Mouse (Mus musculus): ENCODE measurements around the gene Sec24a.

The Sec24a gene

DNA sequence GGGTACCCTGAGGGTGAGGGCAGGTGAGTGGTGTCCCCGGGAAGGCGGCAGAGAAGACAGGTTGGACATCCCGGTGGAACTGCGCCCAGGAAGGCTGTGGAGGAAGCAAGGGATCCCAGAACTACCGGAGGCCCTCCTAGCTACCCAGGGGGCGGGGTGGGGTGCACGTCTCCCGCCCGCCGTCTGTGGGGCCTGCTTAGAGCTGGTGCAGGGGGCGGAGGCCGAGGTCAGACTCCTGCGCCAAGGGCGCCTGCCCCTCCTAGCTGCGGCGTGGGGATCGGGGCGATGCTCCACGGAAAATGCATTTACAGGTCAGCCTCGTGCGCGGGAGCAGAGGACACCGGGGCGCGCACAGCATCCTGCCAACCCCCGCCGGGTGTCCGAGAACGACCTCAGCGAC is 113.2 kb downstream of the Sec24a start:
- CTCF ChIA-PET: interaction anchor here (1.9 kb wide), 1 partner anchor 14 kb away, joined by 6 read pairs; the partner anchor contains the start of gene Rmnd5b

DNA sequence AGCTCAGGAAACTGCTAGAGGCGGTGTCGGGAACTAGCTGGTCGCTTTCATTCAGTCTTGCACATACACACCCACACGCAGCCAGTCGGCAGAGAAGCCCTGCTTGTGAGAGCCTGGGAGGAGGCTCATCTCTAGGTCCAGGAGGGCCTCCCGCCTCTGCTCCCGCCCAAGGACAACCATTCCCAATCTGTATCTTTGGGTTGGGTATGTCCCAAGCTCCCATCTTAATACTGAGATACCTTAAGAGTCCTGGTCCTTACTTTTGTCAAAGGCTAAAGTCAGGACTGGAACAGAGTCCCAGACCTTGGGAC is 113.6 kb downstream of the Sec24a start:
- CTCF ChIA-PET: interaction anchor here (0.8 to 1.9 kb wide), 2 partner anchors 14 to 33 kb away, joined by 5 to 6 read pairs; partner anchors contain the start of gene Rmnd5b

DNA sequence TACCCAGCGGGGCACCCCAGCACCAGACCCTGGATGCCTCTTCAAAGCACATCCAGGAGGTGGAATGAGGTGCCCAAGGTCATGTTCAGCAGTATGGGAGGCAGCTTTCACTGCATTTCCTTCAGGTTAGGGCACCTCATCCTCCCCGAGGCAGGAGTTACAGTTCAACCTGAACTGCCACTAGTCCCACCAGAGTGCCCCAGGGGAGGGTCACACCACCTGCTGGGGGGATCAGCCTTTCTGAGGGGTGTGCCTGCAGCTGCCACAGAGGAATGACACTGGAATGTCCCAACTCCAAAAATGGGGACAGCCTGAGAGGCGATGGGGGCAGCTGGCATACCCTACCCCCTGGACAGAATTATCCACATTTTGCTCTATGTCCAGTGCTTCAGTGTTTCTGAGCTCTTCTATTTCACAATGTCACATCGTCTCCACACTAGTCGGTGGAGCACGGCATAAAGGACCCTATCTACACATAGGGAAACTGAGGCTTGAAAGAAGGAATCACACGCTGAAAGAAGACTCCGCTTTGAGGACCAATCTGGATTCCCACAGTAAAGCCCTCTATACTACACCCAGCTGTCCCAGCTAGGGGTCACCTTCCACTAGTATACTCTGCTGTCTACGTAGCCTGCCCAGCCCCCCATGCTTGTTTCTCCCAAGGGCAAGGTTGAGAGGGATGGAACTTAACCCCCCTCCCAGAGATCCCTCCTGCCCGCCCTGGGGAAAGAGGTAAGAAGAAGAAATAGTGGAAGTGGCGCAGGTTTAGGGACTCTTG is 114.1 kb downstream of the Sec24a start:
- CTCF ChIA-PET: interaction anchor here (0.8 to 1.9 kb wide), 2 partner anchors 13 to 33 kb away, joined by 5 to 6 read pairs; partner anchors contain the start of gene Rmnd5b

DNA sequence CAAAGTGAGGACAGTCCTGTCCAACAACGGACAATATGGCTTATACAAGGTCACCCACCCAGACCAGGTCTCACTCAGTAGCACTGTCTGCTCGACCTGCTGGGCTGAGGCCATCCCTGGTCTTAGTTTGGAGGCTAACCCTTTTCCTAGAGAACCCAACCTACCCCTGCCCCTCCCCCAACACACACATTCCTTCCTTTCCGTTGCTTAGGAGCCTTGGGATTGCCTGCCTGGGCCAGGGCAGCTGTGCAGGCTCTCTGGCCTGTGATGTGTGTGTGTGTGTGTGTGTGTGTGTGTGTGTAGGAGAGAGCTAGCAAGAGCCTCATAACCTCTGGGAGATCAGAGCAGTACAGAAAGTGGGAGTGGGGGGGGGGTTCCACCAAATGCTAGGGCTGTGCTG is 114.9 kb downstream of the Sec24a start:
- CTCF ChIA-PET: interaction anchor here (1.9 kb wide), 1 partner anchor 13 kb away, joined by 6 read pairs; the partner anchor contains the start of gene Rmnd5b

DNA sequence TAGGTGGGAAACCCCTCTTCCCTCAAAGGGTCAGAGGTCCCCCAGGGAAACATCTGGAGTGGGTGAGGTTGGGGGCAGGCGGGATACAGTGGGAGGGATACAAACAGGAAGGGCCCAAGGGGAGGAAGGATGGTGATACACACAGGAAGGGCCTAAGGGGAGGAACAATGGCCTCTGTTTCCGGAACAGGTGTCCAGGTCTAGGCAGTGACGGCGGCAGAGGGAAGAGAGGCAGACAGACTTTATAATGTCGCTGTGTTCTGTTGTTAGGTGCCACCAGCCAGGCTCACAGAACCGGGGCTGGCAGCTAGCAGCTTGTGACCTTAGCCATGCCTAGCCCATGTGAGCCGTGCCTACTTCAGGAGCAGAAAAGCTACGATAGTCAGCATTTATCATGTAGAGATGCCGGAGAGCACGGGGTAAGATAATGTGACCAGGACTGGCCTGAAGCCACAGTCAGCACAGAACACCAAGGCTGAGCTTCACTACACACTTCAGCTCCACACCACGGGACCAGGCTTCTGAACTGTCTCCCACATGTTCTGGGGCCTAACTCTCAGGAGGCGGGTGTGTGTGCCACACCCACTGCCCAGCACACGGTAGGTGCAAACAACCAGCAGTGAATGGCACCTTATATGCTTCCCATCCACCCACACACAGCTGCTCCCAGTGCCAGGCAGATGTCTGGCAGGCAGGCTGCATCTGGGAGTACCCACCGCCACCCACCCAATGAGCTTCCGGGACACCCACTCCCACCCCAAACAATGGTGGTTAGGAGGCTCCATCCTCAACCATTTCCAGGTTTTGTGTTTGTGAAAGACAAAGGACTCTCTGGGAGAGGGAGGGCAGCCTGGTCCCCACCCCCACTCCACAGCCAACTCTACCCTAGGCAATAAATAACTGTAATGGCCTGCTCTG is 116.4 kb downstream of the Sec24a start:
- CTCF ChIA-PET: interaction anchor here (0.6 kb wide), 1 partner anchor 1960 kb away, joined by 3 read pairs; no protein-coding TSS in a partner anchor

DNA sequence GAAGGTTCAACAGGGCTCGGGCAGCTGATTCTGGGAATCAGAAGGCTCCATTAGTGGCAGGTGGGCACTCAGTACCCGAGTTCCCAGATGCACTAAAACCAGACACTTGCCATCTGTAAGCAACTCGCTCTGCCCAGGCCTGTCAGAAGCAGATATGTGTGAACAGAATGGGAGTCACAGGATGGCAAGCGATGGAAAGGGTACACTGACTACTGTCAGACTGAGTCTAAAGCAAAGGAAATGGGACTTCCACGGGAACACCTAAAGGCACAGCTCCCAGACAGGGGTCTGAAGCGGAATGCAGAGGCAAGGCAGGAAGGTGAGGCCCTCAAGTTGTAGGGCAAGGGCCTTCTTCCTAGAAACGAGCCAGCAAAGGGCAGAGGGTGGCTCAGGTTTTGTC is 117.2 kb downstream of the Sec24a start:
- CTCF ChIA-PET: no interaction called here

DNA sequence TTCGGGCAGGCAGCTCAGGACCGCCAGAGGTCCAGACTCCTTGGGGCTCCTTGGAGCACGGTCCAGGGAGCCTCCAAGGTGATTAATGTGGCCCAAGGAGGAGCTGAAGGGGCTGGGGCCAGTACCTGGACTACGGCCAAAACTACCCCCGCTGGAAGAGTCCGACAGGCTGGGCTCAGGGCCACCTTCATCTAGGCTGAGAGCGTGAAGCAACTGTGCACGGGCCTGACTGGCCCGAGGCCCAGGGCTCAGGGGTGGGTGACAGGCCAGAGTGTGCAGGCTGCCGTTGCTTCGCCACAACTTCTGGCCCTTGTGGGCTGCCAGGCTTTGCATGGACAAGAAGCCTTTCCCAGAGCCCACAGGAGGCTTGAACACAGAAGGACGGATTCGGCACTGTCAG is 118.1 kb downstream of the Sec24a start:
- CTCF ChIA-PET: interaction anchor here (0.6 to 1.4 kb wide), 2 partner anchors 11 to 198 kb away, joined by 3 read pairs; no protein-coding TSS in a partner anchor

DNA sequence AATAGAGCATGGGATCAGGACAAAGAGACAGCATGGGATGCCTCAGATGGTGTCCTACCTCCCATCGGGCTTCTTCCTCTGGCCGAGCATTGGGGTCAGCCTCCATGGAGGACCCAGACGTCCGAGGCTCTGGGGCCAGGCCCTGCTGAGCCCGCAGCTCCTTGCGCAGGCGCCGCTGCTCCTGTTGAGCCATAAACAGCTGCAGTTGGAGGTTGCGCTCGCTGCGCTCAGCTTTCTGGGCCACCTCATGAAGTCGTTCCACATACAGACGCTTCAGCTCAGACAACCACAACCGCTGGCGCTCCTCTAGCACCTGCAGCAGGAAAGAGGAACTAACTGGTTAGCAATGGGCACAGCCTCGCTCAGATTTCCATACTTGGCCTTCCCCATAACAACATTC is 119.2 kb downstream of the Sec24a start:
- CTCF ChIA-PET: interaction anchor here (1.4 kb wide), 1 partner anchor 10 kb away, joined by 3 read pairs; no protein-coding TSS in a partner anchor

DNA sequence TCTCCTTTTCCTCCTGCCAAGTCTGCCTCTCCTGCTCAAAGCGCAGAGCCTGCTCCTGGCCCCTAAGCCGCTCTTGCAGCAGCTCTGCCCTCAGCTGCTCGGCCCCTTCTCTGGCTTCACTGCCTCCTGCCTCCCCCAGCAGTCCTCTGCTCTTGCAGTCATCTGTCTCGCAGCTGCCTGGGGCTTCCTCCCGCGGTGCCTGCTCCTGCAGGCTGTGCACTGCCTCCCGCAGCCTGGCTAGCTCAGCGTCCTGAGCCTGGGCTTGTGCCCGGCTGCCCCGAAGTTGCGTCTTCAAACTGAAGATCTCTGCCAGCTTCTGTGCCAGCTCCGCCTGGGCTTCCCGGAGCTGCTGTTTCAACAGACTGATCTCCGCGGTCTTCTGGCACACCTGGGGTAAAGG is 119.7 kb downstream of the Sec24a start:
- CTCF ChIA-PET: interaction anchor here (0.5 to 1.4 kb wide), 2 partner anchors 8 to 10 kb away, joined by 3 read pairs; partner anchors contain the start of gene Rmnd5b

DNA sequence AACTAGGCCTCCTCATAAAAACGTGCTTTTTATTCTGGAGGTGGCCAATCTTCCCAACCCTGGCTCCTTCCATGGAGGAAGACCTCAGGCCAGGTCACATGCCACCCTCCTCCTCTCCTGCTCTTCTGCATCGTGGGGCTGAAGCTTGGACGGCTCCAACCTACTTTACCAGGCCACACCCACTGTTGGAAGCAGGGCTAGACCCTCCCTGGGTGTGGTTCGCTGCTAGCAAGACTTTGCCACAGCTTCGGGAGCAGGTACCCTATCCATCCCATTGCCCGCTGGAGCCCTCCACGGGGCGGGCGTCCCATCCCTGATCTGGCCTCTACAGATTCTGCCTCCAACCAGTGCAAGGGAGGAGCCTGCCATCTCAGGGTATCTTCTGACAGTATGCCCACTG is 120.2 kb downstream of the Sec24a start:
- CTCF ChIA-PET: interaction anchor here (0.5 kb wide), 1 partner anchor 7 kb away, joined by 3 read pairs; the partner anchor contains the start of gene Rmnd5b

Data from spleen, embryonic (tissue).